Mouse (Mus musculus): ENCODE results near the gene Dnajc15. TPM values are rescaled to one million over a fixed set of nuclear protein-coding genes. Genes with fewer than 3 reads are reported as not detected.

The Dnajc15 gene
- polyA plus RNA-seq (2015; fragmentation: Illumina TruSeq; extraction: RNeasy Lipid Tissue Mini Kit (QIAGEN cat#74804); ENCODE audit: low read depth, low replicate concordance), result 79.1 TPM

DNA sequence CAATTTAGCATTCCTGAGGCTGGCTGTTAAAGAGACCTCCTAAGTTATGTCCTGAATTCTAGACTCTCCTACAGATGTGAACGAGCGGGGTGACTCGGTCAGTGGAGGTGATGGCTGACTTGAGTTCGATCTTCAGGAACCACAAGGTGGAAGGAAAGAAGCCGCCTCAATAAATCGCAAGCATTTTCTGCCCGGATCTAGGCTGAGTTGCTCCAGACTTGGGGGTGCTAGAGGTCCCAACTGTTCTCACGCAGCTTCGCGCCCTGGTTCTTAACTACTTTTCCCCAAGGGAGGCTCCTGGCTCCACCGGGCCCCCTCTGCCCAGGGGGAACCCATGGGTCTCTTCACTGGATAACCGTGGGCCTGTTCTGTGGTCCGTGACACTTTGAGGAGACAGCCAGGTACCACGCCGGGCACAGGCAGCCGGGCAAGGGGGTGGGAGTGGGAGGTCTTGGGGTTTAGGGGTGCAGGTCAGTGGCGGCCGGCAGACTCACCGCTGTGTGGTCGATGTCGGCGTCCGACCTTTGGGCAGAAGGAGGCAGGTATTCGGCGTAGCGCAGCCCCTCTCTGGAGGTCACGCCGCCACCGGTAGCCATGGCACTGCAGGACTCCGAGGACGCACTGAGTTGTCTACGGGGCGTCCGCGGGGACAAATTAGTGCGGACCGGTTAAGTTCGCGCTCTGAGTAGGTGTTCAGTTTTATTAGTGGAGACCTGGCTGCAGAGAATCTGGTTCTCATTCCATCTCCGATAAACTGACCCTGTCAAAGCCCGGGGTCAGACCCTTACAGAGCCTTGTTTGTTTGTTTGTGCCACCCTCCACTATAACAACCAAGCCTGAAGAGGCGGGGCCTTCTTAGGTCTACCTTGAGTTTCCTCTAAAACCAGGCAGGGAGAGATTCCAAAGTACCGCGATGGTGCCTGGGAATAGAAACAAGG, at the start of gene Dnajc15:
Gene Dnajc15 (minus strand): TSS at position 822 of the 938 bp plus-strand sequence.

GRCm38 (mm10) chr14:77904171-77904762, 29.3 kb upstream of the Dnajc15 start, which contains the start of gene Epsti1:
Gene Epsti1, plus strand, starts transcription at chr14:77904239.

Other genes starting within 250 kb of the Dnajc15 start
- 1.1 TPM for gene Epsti1, start 29.1 kb upstream of the Dnajc15 start, polyA plus RNA-seq (2015; fragmentation: Illumina TruSeq; extraction: RNeasy Lipid Tissue Mini Kit (QIAGEN cat#74804); ENCODE audit: low read depth, low replicate concordance)
- 1.9 TPM for gene Fam216b, start 213.9 kb upstream of the Dnajc15 start, polyA plus RNA-seq (2015; fragmentation: Illumina TruSeq; extraction: RNeasy Lipid Tissue Mini Kit (QIAGEN cat#74804); ENCODE audit: low read depth, low replicate concordance)